Mouse (Mus musculus) lung, embryonic 14.5 days (tissue): ENCODE data around the gene Notch2. TPM values are rescaled to one million over a fixed set of nuclear protein-coding genes. Genes with fewer than 3 reads are reported as not detected.

ENCODE experiments used
- ATAC-seq: fragments of 200-750 bp; cut with Nextera tagmentation; 2 replicates; pipeline ENCODE4 v1.8.0; 2017; ENCODE audit warnings: mild to moderate bottlenecking, moderate TSS enrichment, moderate library complexity; ENCODE audit not compliant: insufficient read depth
- DNase-seq: peaks from one replicate; pipeline ENCODE4 v3.0.0-alpha.2; 2015
- H3K27ac ChIP-seq: fragments of 300-500 bp; sonication (generic); 2 replicates; pipeline ENCODE4 v1.5.1; 2014; ENCODE audit warnings: low read depth, mild to moderate bottlenecking, moderate library complexity
- H3K27me3 ChIP-seq: fragments of 300-500 bp; sonication (generic); 2 replicates; pipeline ENCODE4 v1.6.1; 2014; ENCODE audit warnings: low read length, control low read depth; ENCODE audit not compliant: insufficient read depth
- H3K36me3 ChIP-seq: fragments of 300-500 bp; sonication (generic); 2 replicates; pipeline ENCODE4 v1.6.1; 2014; ENCODE audit warnings: control low read depth; ENCODE audit not compliant: insufficient read depth
- H3K4me1 ChIP-seq: fragments of 300-500 bp; sonication (generic); 2 replicates; pipeline ENCODE4 v1.6.1; 2014; ENCODE audit warnings: antibody characterized with exemption, control low read depth; ENCODE audit not compliant: insufficient read depth
- H3K4me2 ChIP-seq: fragments of 300-500 bp; sonication (generic); 2 replicates; pipeline ENCODE4 v1.6.1; 2014; ENCODE audit warnings: mild to moderate bottlenecking
- H3K4me3 ChIP-seq: fragments of 300-500 bp; sonication (generic); 2 replicates; pipeline ENCODE4 v1.5.1; 2014; ENCODE audit warnings: low read depth, low read length
- H3K9ac ChIP-seq: fragments of 300-500 bp; sonication (generic); 2 replicates; pipeline ENCODE4 v1.6.1; 2014
- H3K9me3 ChIP-seq: fragments of 300-500 bp; sonication (generic); 2 replicates; pipeline ENCODE4 v1.6.1; 2016; ENCODE audit warnings: low read depth, low read length, control low read depth
- CTCF ChIP-seq: IDR thresholded peaks from 2 replicates; pipeline ENCODE4 v1.5.1; 2016; ENCODE audit warnings: antibody characterized with exemption, low read depth
- WGBS: fragments of 180-500 bp; shearing (Covaris S2); extraction: QIAGEN DNeasy Blood & Tissue Kit; methylation state at CpG from one replicate; pipeline ENCODE4 v1.1.7; 2014; 5-methylcytosine and 5-hydroxymethylcytosine counted together
- polyA plus RNA-seq: library from polyadenylated mRNA; unstranded; fragments of >200 nt; fragmentation: Nextera tagmentation; extraction: Ambion mirVana; gene quantifications from 2 replicates; pipeline ENCODE4 v1.2.1, GENCODE M21; 2014

Notch2 gene
- polyA plus RNA-seq, 1 experiment from 2014 or later, result 43.8 TPM

- ATAC-seq (no peak), DNase-seq (no peak)
- no peak for TF ChIP-seq CTCF
- H3K4me1 ChIP-seq, result no peaks in the 10 kb centered on the region
- no peak overlapping the region for H3K27ac ChIP-seq
- no peaks in the 10 kb centered on the region for H3K9me3 ChIP-seq
- no peak overlapping the region for H3K4me3 ChIP-seq
- H3K4me2 ChIP-seq, result no peak overlapping the region
- no peaks in the 10 kb centered on the region for H3K27me3 ChIP-seq
- WGBS, result 82% methylated on average over 3 of the region's 3 CpGs
- no peaks in the 10 kb centered on the region for H3K36me3 ChIP-seq
- no peak overlapping the region for H3K9ac ChIP-seq
These were observed 19.3 kb upstream of the Notch2 start for GRCm38 (mm10) chr3:97993920-97994545.

- H3K36me3 ChIP-seq, result no peaks in the 10 kb centered on the region
- H3K4me1 ChIP-seq, result no peaks in the 10 kb centered on the region
- DNase-seq (no peak), ATAC-seq (no peak)
- H3K27me3 ChIP-seq, result no peaks in the 10 kb centered on the region
- H3K4me2 ChIP-seq, result no peak overlapping the region
- 89% methylated on average over 5 of the region's 5 CpGs for WGBS
- H3K4me3 ChIP-seq, result no peak overlapping the region
- no peak for TF ChIP-seq CTCF
- H3K9ac ChIP-seq, result no peak overlapping the region
- H3K9me3 ChIP-seq, result no peaks in the 10 kb centered on the region
- H3K27ac ChIP-seq, result no peak overlapping the region
These were observed 18.5 kb upstream of the Notch2 start for GRCm38 (mm10) chr3:97994818-97995217.

GRCm38 (mm10) chr3:97998349-97998748 lies 15.0 kb upstream of the Notch2 start:
- H3K27ac ChIP-seq, result no peak overlapping the region
- no peak overlapping the region for H3K9ac ChIP-seq
- H3K4me3 ChIP-seq, result no peak overlapping the region
- ATAC-seq (no peak), DNase-seq (no peak)
- H3K9me3 ChIP-seq, result no peaks in the 10 kb centered on the region
- no peaks in the 10 kb centered on the region for H3K36me3 ChIP-seq
- TF ChIP-seq CTCF, result no peak
- H3K27me3 ChIP-seq, result no peaks in the 10 kb centered on the region
- 74% methylated on average over 4 of the region's 4 CpGs for WGBS
- H3K4me2 ChIP-seq, result no peak overlapping the region
- no peaks in the 10 kb centered on the region for H3K4me1 ChIP-seq

- Histone ChIP-seq H3K4me2 (no peak overlapping the region), H3K27ac (no peak overlapping the region), H3K9ac (no peak overlapping the region), H3K27me3 (no peaks in the 10 kb centered on the region), H3K36me3 (no peaks in the 10 kb centered on the region), H3K4me3 (no peak overlapping the region), H3K9me3 (no peaks in the 10 kb centered on the region), H3K4me1 (no peaks in the 10 kb centered on the region)
- 63% methylated on average over 4 of the region's 4 CpGs for WGBS
- DNase-seq, result no peak
- TF ChIP-seq CTCF, result no peak
- no peak for ATAC-seq
These were observed 9.8 kb upstream of the Notch2 start for GRCm38 (mm10) chr3:98003558-98003957.

- TF ChIP-seq CTCF, result no peak
- no peaks in the 10 kb centered on the region for H3K27me3 ChIP-seq
- H3K4me2 ChIP-seq, result no peak overlapping the region
- no peaks in the 10 kb centered on the region for H3K4me1 ChIP-seq
- no peaks in the 10 kb centered on the region for H3K9me3 ChIP-seq
- ATAC-seq (no peak), DNase-seq (no peak)
- H3K36me3 ChIP-seq, result no peaks in the 10 kb centered on the region
- H3K9ac ChIP-seq, result no peak overlapping the region
- no peak overlapping the region for H3K27ac ChIP-seq
- H3K4me3 ChIP-seq, result no peak overlapping the region
- WGBS, result 45% methylated on average over 3 of the region's 3 CpGs
These were observed 9.1 kb upstream of the Notch2 start for GRCm38 (mm10) chr3:98004231-98004630.

GRCm38 (mm10) chr3:98005306-98005705 lies 8.0 kb upstream of the Notch2 start:
- no peak overlapping the region for H3K27ac ChIP-seq
- ATAC-seq, result no peak
- no peak overlapping the region for H3K9ac ChIP-seq
- H3K27me3 ChIP-seq, result no peaks in the 10 kb centered on the region
- no peak for DNase-seq
- H3K9me3 ChIP-seq, result no peaks in the 10 kb centered on the region
- H3K4me2 ChIP-seq, result no peak overlapping the region
- H3K4me3 ChIP-seq, result no peak overlapping the region
- WGBS, result 70% methylated on average over 5 of the region's 5 CpGs
- no peaks in the 10 kb centered on the region for H3K36me3 ChIP-seq
- TF ChIP-seq CTCF, result no peak
- no peaks in the 10 kb centered on the region for H3K4me1 ChIP-seq

DNA sequence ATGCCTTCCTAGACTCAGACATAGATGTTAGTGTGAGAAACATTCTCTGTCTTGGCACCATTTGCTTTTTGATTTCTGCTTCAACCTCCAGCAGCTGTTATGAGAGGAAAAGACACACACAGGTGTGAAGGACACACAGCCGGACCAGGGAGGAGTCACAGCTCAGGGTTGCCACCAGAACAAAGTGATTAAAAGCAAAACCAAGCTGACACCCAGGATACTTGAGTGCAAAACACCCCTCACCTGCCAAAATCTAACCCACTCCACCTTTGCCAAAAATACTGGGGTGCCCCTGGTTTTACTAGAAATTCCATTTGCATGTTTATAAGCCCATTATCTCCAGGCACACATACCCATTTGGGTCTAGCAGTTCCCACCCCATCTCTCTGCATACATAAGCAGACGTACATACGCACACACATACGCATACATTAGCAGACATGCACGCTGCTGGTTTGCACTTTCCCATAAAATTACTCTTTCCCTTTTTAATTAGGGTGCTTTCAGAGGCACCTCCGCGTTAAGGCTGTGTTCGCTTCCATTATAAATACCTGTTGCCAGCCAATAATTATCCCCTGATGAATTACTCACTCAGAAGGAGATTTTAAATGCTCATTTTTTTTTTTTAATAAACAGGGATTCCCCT lies 7.2 kb upstream of the Notch2 start:
- no peak overlapping the region for H3K4me3 ChIP-seq
- no peaks in the 10 kb centered on the region for H3K4me1 ChIP-seq
- H3K36me3 ChIP-seq, result no peaks in the 10 kb centered on the region
- ATAC-seq (no peak), DNase-seq (no peak)
- no peak overlapping the region for H3K27ac ChIP-seq
- H3K4me2 ChIP-seq, result no peak overlapping the region
- TF ChIP-seq CTCF, result no peak
- 76% methylated on average over 8 of the region's 8 CpGs for WGBS
- H3K9me3 ChIP-seq, result no peaks in the 10 kb centered on the region
- H3K27me3 ChIP-seq, result no peaks in the 10 kb centered on the region
- H3K9ac ChIP-seq, result no peak overlapping the region
